Mouse (Mus musculus): Measurements from ENCODE around the gene Cox8b.

GRCm38 (mm10) chr7:140854483-140854882 is 45.8 kb downstream of the Cox8b start:
- TF ChIP-seq ZNF384 (IDR thresholded peaks at IDR 0.05; ENCODE audit: low read depth, low read length) (no peak), CTCF (conservative IDR thresholded peaks at IDR 0.05 in 1 of 2, IDR thresholded peaks at IDR 0.05 in 1 of 2; ENCODE audit: low read depth in 2 of 2, low read length in 2 of 2) (no peak), ZMIZ1 (IDR thresholded peaks at IDR 0.05; ENCODE audit: low read depth, low read length) (no peak), JUND (conservative IDR thresholded peaks at IDR 0.05; ENCODE audit: low read depth, low read length) (no peak), MAZ (IDR thresholded peaks at IDR 0.05; ENCODE audit: low read depth, low read length) (no peak), TBP (conservative IDR thresholded peaks at IDR 0.05; ENCODE audit: low read depth, low read length) (no peak), USF2 (conservative IDR thresholded peaks at IDR 0.05; ENCODE audit: low read depth, low read length) (no peak), HCFC1 (IDR thresholded peaks at IDR 0.05; ENCODE audit: low read depth, low read length) (no peak), CHD1 (IDR thresholded peaks at IDR 0.05; ENCODE audit: low read depth, low read length) (no peak), RCOR1 (conservative IDR thresholded peaks at IDR 0.05; ENCODE audit: low read depth, low read length) (no peak), POLR2A (IDR thresholded peaks at IDR 0.05; ENCODE audit: low read depth, low read length) (no peak)

All from CH12.LX (cell line).